Mouse (Mus musculus) cerebellum, adult 8-10 months (tissue): ENCODE results near the gene Parl.

ENCODE experiments used
- DNase-seq: peaks from one replicate; pipeline ENCODE4 v3.0.0; 2022

Gene Parl

DNA sequence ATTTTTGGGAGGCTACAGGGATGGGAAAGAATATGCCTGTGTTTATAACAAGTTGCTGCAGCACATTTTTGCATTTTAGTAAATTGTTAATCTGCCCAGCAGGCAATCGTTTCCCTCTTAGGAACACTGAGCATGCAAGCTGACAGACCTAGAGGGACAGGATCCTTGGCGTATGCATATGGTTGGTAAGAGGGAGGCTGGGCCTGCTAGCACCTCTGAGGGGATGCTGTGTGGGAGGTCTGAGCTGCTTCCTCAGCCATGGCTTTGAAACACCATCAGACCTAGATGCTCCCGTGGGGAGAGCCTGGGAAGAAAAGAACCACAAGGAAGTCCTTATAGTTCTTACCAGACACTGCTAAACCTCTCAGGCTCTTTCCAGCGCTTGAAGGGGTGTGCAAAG lies 67.8 kb downstream of the Parl start:
- DNase-seq, result no peak
